Mouse (Mus musculus) 3134 (cell line): ENCODE measurements around the gene Rex1bd.

Experiments
- DNase-seq: peaks from one replicate; pipeline ENCODE4 v3.0.0-alpha.2; 2011; ENCODE audit warnings: low spot score; ENCODE audit not compliant: insufficient read length; ENCODE audit errors: extremely low read depth

Rex1bd gene

DNA sequence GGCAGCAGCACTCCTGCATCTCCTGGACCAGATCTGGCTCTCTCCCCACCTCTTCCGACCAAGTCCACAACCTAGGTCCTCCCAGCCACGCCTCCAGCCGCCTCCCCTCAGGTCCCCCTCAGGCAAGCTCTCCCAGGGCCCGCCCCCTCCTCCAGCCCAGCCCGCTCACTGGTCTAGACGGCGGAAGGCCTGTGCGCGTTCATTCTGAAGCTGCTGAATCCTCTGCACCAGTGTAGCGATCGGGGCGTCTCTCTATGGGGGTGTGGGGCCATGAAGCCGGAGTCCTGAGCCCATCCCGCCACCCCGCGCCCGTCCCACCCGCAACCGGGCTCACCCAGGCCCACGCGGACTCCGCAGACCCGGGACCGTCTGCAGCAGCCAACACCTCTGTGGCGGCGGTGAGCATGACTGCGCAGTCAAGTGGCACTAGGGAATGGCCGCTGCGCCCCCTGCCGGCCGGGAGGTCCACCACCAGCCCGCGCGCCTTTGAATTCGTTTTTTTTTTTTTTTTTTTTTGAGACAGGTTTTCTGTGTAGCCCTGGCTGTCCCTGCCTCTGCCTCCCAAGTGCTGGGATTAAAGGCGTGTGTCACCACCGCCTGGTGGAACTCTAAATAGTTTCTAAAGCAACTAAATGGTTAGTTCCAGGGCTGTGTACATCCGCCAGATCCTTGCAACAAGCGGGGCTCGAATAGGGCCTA lies at the start of gene Rex1bd:
Gene Rex1bd (minus strand): TSS at position 425 of the 699 bp plus-strand sequence.
- DNase-seq: peak; percentile 97

DNA sequence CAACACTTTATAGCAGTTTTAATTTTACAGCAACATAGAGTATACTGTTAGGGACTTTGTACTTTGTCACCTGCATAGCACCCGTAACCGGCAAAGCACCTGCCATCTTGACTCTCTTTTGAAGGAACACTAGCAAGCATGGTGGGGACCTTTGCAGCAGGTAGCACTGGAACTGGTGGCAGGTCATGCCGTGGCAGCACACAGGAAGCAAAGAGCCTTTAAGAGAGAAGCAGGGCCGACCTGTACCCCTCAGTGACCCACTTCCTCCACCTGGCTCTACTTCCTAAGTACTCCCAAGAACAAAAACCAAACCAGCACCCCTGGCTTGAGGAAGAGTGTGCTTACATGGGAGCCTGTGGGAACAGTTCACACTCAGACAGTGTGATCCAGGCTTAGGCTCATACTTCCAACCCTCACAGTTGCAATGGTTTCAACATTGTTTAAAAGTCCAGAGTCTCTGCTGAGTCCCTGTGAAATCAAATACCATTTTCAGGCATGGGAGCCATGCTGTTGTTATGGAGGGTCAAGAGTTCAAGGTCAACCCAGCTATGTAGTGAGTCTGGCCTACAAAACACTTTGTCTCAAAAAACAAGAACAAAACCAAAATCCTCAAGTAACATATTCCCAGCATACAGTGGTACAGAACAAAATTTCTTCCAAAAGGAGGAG lies 48.7 kb upstream of the Rex1bd start:
- no peak for DNase-seq

DNA sequence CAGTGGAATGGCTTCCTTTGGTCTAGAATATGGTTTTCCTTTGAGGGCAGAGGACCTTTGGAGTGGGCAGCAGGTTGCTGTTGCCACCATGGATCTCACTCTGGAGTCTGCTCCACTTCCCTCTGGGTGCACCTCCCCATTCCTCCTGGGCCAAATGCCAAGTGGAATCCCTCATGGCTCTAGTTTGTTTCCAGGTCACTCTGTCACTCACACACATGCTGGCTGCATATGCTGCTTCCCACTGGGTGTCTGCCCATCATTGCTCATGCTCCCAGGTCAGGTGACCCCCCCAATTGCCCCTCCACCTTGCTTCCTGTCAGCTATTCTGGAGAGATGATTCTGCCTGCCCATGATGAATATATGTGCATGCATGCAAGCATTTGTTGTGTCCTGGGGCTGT lies 47.2 kb upstream of the Rex1bd start:
- no peak for DNase-seq

DNA sequence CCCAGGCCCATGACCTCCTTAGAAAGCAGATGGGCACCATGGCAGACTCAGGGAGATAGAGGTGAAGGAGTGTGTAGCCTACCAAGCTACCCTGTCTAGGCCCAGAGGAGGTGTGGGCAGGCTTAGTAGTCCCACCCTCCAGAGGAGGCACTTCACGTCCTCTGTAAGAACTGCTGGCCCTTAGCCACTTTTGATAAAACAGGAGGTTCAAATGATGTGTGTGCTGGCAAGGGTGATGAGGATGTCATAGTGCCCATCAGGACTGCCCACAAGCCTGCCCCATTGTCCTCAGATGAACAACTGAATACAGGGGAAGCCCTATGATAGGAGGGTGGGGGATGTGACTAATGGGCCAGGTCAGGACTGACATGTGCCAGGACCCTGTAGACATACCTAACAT lies 46.3 kb upstream of the Rex1bd start:
- no peak for DNase-seq

DNA sequence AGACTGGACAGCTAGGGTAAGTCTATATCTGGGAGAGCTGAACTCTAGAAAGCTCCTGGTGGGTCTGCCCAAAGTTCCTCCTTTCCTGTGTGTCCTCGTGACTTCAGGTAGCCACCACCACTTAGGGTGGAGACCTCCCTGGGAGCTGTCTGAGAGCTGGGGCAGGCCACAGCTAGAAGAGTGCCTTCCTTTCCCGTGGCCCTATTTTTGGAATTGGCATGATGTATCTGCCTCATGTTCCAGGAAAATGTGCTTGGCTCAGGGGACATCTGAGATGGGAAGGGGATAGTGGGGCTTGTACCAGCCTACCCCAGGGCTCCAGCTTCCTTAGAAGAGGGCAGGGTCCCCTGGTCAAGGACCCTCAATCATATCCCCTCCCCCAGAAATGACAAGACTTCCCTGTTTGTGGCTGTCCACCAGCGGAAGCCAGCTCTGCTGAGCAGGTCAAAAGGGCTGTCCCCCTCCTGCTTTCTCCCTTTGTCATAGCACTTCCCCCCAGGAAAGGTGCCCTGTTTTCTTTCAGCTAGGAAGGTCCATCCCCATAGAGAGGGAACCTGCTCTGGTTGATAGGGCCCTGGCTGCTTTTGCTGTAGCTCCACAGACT lies 45.1 kb upstream of the Rex1bd start:
- DNase-seq: no peak

DNA sequence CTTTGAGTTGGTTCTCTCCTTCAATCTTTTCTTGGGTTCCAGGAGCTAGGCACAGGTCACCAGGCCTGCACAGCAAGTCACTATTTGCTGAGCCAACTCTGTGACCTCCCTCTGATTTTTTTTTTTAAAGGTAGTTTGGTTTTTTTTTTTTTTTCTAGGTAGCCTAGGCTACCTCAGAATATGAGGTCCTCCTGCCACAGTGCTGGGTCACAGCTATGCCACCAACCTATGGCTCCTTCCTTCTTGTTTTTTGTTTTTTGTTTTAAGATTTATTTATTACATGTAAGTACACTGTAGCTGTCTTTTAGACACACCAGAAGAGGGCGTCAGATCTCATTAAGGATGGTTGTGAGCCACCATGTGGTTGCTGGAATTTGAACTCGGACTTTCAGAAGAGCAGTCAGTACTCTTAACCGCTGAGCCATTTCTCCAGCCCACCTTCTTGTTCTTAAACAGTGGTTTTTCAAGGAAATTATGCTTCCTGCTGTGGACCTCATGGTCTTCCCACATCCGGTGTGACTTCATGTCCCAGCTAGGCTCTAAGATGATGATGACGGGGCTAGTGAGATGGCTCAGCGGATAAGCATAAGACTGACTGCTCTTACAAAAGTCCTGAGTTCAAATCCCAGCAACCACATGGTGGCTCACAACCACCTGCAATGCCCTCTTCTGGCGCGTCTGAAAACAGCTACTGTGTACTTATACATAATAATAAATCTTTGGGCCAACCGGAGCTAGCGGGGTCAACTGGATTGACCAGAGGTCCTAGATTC lies 43.0 kb upstream of the Rex1bd start:
- no peak for DNase-seq

DNA sequence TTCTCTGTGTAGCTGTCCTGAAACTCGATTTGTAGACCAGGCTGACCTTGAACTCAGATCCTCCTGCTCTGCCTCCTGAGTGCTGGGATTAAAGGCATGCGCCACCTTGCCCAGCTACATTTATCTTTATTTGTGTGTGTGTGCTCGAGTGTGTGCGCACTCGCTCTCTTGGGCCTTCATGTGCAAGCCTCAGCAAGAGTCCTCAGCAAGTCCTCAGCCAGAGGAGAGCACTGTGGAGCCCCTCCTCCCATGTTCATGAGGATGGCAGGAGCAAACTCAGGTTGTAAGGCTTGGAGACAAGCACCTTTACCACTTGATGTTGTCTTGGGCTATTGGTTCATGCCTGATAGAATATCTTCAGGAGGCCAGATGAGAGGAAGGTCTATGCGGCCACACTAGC lies 41.2 kb upstream of the Rex1bd start:
- DNase-seq: no peak

DNA sequence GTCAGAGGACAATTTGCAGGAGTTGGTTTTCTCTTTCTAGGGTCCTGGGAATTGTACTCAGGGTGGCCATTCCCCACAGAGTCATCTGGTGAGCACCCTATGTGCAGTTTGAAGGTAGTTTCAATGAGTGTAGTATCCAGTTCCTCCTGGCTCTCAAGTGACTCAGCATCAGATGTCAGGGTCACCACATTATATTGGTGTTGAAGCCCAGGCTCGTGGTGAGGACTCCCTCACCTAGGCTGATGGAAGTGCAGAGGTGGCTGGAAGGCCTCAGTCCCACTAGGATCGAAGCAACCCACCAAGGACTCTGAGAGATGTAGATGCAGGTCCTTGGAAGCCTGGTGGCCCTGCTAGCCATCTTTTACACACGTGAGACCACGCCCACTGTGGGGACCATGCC lies 39.9 kb upstream of the Rex1bd start:
- DNase-seq: no peak

DNA sequence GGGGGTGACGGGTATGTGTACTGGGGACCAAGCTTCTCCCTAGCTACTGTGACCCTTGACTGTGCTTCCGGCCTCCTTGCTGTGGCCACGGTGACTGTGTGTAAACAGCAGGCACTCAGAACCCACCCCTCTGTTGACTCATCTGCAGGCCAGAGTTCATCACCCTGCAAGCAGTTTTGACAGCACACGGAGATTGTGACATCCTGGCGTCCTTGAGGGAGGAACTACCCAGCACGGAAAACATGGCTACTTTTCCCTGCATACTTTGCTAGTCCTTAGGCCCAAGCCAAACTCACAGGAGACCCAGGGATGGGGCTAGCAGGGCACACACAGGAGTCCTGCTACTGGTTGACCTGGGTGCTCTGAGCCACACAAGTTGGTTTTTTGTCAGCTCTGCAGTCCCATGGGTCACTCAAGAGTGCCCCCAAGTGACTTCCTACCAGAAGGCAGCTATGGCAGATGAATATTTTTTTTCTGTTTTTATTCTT lies 37.7 kb upstream of the Rex1bd start:
- DNase-seq: peak; percentile 67

DNA sequence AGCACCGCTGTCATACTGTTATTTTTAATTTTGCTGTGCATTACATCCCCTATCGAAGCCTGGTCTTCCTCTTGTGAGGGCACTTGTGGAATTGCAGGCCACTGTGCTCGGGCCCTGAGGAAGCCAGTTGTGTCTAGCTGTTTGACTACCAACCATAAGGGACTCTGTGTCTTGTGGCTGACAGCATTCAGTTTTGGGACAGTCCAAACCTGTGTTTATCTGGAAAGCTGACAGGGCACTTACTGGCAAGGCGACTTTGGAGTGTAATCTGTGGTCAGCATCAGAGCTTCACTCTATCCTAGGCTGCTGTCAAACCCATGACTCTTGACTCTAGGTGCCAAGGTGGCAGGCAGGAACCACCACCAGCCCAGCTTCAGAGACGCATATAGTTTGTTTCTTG lies 34.5 kb upstream of the Rex1bd start:
- DNase-seq: no peak

DNA sequence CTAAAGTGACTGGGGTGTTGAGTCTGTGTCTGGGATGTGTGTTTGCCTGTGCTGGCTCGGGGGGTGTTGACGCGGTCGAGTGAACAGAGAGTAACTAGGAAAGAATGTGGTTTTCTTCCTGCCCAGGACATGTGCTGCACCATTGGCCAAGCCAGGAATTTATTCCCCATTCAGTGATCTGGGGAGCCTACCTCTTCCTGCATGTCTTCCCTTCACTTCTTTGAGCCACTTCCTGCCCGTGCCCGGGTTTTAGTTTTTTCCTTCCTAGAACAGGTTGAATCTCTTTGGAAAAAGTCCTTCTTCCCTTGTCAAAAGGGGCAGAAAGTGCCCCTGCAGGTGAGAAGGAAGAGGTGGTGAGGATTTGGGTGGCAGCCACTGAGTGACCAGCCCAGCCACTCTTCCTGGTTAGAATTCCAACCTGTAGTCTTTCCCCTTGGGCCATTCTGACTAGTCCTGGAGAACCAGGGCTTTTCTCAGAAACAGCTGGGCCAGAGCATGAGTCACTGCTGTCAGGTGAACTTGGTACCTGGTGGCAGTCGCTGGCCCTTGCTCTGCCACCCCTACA lies 34.0 kb upstream of the Rex1bd start:
- peak; percentile 61 for DNase-seq

DNA sequence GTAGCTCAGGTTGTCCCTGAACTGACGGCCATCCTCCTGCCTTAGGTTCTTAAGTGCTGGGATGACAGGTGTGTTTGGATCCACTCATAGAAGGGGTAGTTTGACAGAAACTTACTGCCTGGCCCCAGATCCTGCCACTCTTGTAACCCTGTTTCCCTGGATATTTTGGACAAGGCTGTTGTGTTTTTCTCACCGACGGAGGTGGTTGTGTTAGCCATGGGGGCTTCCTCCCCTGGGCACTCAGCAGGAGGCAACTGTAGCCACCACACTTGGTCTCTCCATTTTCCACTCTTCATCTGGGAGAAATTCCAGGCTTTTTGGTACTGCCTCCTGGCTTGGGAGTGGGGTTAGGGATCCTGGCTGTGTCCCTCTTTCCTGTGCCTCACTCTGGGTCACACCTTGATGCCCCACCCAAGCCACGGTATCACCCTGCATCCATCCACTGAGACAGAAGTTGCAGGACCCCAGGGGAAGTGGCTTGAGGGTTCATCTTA lies 33.5 kb upstream of the Rex1bd start:
- no peak for DNase-seq

DNA sequence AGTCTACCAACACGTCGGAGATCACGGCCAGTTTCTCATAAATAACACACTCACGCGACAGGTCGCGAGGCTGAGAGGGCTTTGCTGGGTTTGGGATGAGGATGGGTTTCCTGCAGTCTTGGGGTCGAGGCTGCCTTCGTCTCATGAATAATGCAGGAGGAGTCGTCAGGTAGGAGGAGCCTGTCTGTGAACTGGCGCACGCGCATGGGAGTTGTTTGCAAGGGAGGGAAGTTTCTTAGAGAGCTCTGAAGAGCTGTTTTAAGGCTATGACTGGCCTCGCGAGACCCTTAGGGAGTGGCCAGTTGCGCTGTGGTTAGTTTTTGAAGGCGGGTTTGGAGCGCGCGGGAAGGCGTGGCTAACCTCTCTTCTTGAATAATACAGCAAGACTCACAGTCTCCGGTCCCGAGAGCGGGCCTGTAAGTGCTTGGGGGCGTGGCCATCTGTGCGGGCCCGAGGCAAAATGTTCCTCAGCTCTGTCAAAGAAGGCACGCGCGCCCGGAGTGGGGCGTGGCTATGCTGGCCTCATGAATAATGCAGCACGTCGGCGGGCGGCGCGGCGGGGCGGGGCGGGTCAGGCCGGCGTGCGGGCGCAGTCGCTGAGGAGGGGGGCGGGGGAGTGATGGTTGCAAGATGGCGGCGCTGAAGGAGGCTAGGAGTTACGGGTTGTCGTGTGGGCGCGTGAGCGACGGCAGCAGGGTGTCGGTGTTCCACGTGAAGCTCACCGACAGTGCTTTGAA lies 32.7 kb upstream of the Rex1bd start, which contains the start of gene Ell:
Gene Ell (plus strand): TSS at position 381 of the 737 bp plus-strand sequence.
- DNase-seq: peak; percentile 98

DNA sequence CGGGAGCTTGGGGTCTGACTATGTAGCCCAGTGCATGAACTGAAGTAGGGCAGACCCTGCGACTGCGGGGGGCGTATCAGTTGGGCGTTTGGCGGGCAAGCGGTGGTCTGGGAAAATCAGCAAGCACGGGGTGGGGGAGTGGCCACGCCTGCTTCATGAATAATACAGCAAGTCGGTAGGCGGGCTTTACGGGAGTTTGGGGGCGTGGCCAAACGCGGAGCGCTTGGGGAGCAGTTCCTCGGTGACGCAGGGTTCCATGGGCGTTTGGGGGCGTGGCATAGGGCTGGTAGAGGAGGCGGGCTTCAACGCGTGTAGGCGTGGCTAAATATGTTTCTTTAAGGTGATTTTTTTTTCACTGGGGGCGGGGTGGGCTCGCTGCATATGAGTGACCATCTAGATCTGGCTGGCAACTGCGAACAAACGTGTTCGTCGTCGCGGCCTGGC lies 32.1 kb upstream of the Rex1bd start:
- peak; percentile 96 for DNase-seq

DNA sequence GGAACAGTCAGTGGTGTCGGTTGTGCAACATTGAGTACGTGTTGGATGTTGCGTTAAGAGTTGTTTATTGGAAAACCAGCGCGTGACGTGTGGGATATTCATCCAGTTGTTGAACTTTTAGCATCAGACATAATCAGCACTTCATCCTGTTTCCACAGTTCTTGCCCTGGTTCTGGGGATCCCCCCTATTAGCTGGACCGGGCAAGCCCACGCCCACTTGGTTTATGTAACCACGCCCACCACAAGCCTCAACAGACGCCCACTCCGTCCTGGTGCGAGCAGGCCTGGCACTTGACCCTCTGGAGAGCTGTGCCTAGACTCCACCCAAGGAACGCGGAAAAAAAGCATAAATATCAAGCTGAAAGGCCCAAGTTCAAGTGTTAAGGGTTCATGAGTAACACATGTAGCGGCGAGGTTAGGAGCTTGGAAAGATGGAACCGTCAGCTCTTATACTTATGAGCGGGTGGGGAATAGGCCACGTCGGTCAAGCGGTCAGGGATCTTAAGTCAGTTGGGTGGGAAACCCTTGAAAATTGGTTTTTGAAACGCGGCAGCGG lies 31.6 kb upstream of the Rex1bd start:
- peak; percentile 53 for DNase-seq

DNA sequence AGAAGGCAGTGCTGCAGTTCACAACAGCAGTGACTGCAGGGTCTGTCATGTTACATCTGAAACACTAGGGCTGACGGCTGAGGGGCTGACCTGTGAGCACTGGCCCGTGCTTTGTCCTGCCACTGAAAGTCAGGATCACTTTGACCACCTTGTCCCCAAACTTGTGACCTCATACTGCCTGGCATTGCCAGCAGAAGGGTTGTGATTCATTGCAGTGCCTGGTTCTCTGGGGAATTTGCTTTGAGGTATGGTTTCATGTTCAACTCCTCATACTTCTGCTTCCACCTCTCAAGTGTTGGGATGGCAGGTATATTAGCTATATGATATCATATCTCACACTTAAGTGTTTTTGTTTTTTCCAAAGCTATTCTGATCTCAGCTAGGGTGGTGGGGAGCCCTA lies 29.1 kb upstream of the Rex1bd start:
- no peak for DNase-seq

DNA sequence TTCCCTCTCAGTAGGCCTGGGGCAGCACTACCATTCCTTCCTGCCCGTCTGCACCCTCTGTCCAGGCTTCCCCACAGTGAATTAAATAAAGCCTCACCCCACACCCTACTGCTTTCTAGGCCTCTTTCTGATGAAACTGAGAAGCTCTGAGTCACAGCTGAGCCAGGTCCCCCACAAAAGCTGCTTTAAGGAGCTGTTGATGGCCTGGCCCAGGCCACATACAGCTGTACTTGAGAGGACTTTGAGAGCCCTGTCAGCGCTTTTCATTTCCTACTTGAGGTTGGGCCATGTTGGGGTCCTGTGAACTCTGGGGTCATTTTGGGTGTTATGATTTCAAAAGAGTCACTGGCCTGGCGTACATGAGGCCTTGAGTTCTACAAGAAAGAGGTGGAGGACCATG lies 28.7 kb upstream of the Rex1bd start:
- DNase-seq: no peak

DNA sequence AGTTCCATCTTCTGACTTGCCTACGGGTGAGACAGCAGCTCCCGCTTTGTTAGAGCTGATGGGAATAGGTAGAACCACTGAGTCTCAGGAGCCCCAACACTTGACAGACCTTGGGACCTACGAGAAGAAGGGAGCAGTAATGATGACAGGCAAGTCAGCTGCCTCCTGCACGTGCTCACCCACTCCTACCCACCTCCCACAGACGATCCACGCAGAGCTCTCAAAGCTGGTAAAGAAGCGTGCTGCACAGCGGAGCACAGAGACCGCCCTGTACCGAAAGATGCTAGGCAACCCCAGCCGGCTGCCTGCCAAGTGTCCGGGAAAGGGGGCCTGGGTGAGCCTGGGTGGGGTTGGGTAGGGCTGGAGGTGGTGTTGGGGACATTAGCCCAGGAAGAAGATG lies 27.7 kb upstream of the Rex1bd start:
- no peak for DNase-seq

DNA sequence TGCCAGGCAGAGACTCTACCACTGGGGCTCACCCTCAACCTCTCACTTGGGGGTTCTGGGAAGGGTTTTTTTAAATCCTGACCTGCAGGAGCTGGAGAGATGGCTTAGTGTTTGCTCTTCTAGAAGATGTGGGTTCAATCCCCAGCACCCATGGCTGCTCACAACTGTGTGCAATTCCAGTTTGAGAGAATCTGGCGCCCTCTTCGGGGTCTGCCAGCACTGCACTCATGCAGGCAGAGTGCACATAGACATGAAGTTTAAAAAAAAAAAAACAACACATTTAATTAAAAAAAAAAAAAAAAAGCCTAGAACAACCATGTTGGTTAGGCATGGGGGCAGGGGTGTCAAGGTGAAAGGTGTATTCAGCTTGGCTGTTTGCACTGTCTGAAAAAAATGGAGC lies 23.8 kb upstream of the Rex1bd start:
- DNase-seq: no peak

DNA sequence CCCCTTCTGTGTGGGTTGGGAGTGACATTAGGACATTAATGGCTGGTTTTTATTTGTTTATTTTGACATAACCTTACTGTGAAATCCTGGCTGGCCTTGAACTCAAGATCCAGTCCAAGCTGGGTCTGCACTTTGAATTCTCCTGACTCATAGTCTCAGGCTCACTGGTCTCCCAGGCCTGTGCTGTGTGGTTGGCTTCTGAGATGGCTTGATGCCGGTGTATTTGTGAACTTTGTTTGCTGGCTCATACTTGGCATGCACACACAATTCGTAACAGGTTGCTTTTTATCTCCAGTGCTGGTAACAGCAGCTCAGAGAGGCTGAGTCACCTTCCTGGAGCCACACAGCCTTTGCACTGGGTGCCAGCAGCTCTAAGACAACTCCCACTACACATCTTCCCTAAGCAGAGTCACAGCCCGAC lies 23.2 kb upstream of the Rex1bd start:
- no peak for DNase-seq
